Mouse (Mus musculus): ENCODE data around the gene Tmem9. TPM values are rescaled to one million over a fixed set of nuclear protein-coding genes. Genes with fewer than 3 reads are reported as not detected.

Tmem9 gene
- polyA plus RNA-seq, 1 experiment from 2014 or later, result 58.8 TPM

Other genes starting within 250 kb of the Tmem9 start
- 16.9 and 19.4 TPM in 2 replicates for gene Phlda3, start 242.0 kb upstream of the Tmem9 start, polyA plus RNA-seq (2014; fragmentation: Nextera tagmentation; extraction: Ambion mirVana)
- 0.95 and 1.3 TPM in 2 replicates for gene Tnni1, start 228.7 kb upstream of the Tmem9 start, polyA plus RNA-seq (2014; fragmentation: Nextera tagmentation; extraction: Ambion mirVana)
- gene Lad1, start 189.6 kb upstream of the Tmem9 start, polyA plus RNA-seq (2014; fragmentation: Nextera tagmentation; extraction: Ambion mirVana), result 0.36 and 0.37 TPM in 2 replicates
- 0.82 and 0.92 TPM in 2 replicates for gene Tnnt2, start 171.8 kb upstream of the Tmem9 start, polyA plus RNA-seq (2014; fragmentation: Nextera tagmentation; extraction: Ambion mirVana)
- gene Pkp1, start 88.9 kb upstream of the Tmem9 start, polyA plus RNA-seq (2014; fragmentation: Nextera tagmentation; extraction: Ambion mirVana), result 0.04 and 0.11 TPM in 2 replicates
- 0.04 TPM in 1 of 2 replicates, not detected in the other for gene Igfn1, start 1.8 kb upstream of the Tmem9 start, polyA plus RNA-seq (2014; fragmentation: Nextera tagmentation; extraction: Ambion mirVana)
- gene Ascl5, start 42.7 kb downstream of the Tmem9 start, polyA plus RNA-seq (2014; fragmentation: Nextera tagmentation; extraction: Ambion mirVana), result not detected in 2 replicates
- 0.06 and 0.23 TPM in 2 replicates for gene Cacna1s, start 44.6 kb downstream of the Tmem9 start, polyA plus RNA-seq (2014; fragmentation: Nextera tagmentation; extraction: Ambion mirVana)
- 11.9 and 12.9 TPM in 2 replicates for gene Kif21b, start 123.2 kb downstream of the Tmem9 start, polyA plus RNA-seq (2014; fragmentation: Nextera tagmentation; extraction: Ambion mirVana)
- 0.73 and 0.75 TPM in 2 replicates for gene Mroh3, start 204.7 kb downstream of the Tmem9 start, polyA plus RNA-seq (2014; fragmentation: Nextera tagmentation; extraction: Ambion mirVana)
- gene Inava, start 226.1 kb downstream of the Tmem9 start, polyA plus RNA-seq (2014; fragmentation: Nextera tagmentation; extraction: Ambion mirVana), result 10.8 and 12.7 TPM in 2 replicates

Data from midbrain, embryonic 11.5 days (tissue).